Mouse (Mus musculus) intestine, embryonic 14.5 days (tissue): ENCODE measurements at regions not wholly inside any gene's neighbourhood (a gene's known extent, or its start where the extent isn't known, plus 50 kb on each side); places are given as distances from the start of the nearest gene placed in this dataset.

Experiments
- ATAC-seq: fragments of 200-750 bp; cut with Nextera tagmentation; replicated peaks from 2 replicates; pipeline ENCODE4 v1.8.0; 2017; ENCODE audit warnings: low read depth, moderate number of reproducible peaks, moderate TSS enrichment, moderate library complexity; ENCODE audit not compliant: low FRiP score, low TSS enrichment
- DNase-seq: peaks from one replicate; pipeline ENCODE4 v3.0.0-alpha.2; 2018; ENCODE audit warnings: low spot score
- H3K27ac ChIP-seq: fragments of 300-500 bp; sonication (generic); 2 replicates; pipeline ENCODE4 v1.5.1; 2014; ENCODE audit warnings: low read depth, mild to moderate bottlenecking, control low read depth
- H3K27me3 ChIP-seq: fragments of 300-500 bp; sonication (generic); replicated peaks from 2 replicates; pipeline ENCODE4 v1.6.1; 2014; ENCODE audit warnings: low read length, control low read depth; ENCODE audit not compliant: control insufficient read depth, insufficient read depth
- H3K36me3 ChIP-seq: fragments of 300-500 bp; sonication (generic); 2 replicates; pipeline ENCODE4 v1.6.1; 2014; ENCODE audit warnings: low read length, control low read depth; ENCODE audit not compliant: control insufficient read depth, insufficient read depth
- H3K4me1 ChIP-seq: fragments of 300-500 bp; sonication (generic); replicated peaks from 2 replicates; pipeline ENCODE4 v1.6.1; 2014; ENCODE audit warnings: low read length, control low read depth, mixed read lengths; ENCODE audit not compliant: control insufficient read depth, insufficient read depth
- H3K4me2 ChIP-seq: fragments of 300-500 bp; sonication (generic); 2 replicates; pipeline ENCODE4 v1.6.1; 2014; ENCODE audit warnings: low read length
- H3K4me3 ChIP-seq: fragments of 300-500 bp; sonication (generic); 2 replicates; pipeline ENCODE4 v1.5.1; 2014; ENCODE audit warnings: low read depth, low read length, control low read depth, mixed read lengths
- H3K9ac ChIP-seq: fragments of 300-500 bp; sonication (generic); 2 replicates; pipeline ENCODE4 v1.6.1; 2014; ENCODE audit warnings: mild to moderate bottlenecking, low read length
- H3K9me3 ChIP-seq: fragments of 300-500 bp; sonication (generic); 2 replicates; pipeline ENCODE4 v1.6.1; 2016; ENCODE audit warnings: low read length, control low read depth; ENCODE audit not compliant: control insufficient read depth
- WGBS: fragments of 180-500 bp; shearing (Covaris S2); extraction: QIAGEN DNeasy Blood & Tissue Kit; methylation state at CpG from one replicate; pipeline ENCODE4 v1.1.7; 2014; 5-methylcytosine and 5-hydroxymethylcytosine counted together

DNA sequence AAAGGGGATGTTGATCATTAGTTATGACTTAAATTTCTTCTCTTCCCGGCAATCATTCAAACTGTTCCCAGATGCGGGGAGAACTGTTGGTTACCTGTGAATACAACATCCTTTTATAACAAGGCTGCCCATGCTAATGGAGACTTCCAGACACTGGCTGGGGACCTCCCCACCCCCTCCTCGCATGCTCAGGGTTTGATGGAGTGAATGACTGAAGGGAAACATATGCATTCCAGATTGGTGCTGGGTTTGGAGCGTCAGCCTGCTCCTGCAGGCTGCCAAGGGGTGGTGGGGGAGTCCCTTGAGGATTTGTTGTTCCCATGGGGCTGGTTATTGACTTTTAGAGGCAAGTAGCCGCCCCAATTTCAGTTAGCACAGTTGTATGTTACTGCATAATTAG is 161.9 kb downstream of the Ttc32 start:
- no peak for ATAC-seq
- DNase-seq = peak; percentile 47

GRCm38 (mm10) chr12:9199321-9199720 is 169.5 kb downstream of the Ttc32 start:
- H3K36me3 ChIP-seq = no peaks in the 10 kb centered on the region
- H3K9me3 ChIP-seq = no peaks in the 10 kb centered on the region
- H3K27me3 ChIP-seq = no peaks in the 10 kb centered on the region
- ATAC-seq = no peak
- H3K4me1 ChIP-seq = no peaks in the 10 kb centered on the region
- 88% methylated on average over 2 of the region's 2 CpGs for WGBS
- H3K27ac ChIP-seq = no peak overlapping the region
- no peak for DNase-seq
- H3K9ac ChIP-seq = no peak overlapping the region
- H3K4me3 ChIP-seq = no peak overlapping the region
- H3K4me2 ChIP-seq = no peak overlapping the region

More for the DNA sequence above, 161.9 kb downstream of the Ttc32 start:
- Histone ChIP-seq H3K27ac (no peak overlapping the region), H3K9me3 (no peaks in the 10 kb centered on the region), H3K4me2 (no peak overlapping the region), H3K9ac (no peak overlapping the region), H3K4me3 (no peak overlapping the region), H3K36me3 (no peaks in the 10 kb centered on the region), H3K4me1 (no peaks in the 10 kb centered on the region), H3K27me3 (no peaks in the 10 kb centered on the region)
- 77% methylated on average over 5 of the region's 5 CpGs for WGBS

DNA sequence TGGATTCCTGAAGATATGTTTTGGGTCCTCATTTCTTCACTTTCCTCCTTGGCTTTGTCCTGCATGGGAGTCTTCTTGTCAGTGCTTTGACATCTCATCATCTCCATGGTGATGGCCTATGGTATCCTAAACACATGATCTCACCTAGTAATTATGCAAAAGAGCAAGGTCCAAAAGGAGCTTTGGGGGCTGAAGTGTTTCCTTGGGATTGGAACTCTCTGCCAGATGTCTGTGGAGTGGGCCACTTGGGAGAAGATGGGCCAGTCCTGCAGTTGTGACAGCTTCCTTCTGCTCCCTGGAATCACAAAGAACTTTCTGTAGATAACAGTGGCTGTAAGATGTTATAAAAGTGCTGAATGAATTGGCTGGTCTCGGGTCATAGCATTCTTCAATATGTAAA is 182.4 kb downstream of the Ttc32 start:
- H3K4me1 ChIP-seq = no peaks in the 10 kb centered on the region
- DNase-seq (no peak), ATAC-seq (no peak)
- H3K27ac ChIP-seq = no peak overlapping the region
- H3K27me3 ChIP-seq = no peaks in the 10 kb centered on the region
- WGBS = 48% methylated on average over 1 of the region's 1 CpGs
- no peaks in the 10 kb centered on the region for H3K36me3 ChIP-seq
- H3K4me2 ChIP-seq = no peak overlapping the region
- no peak overlapping the region for H3K4me3 ChIP-seq
- no peak overlapping the region for H3K9ac ChIP-seq
- no peaks in the 10 kb centered on the region for H3K9me3 ChIP-seq

- no peak for DNase-seq
- WGBS = 53% methylated on average over 5 of the region's 5 CpGs
- no peaks in the 10 kb centered on the region for H3K27me3 ChIP-seq
- H3K4me2 ChIP-seq = no peak overlapping the region
- H3K27ac ChIP-seq = no peak overlapping the region
- no peaks in the 10 kb centered on the region for H3K4me1 ChIP-seq
- H3K36me3 ChIP-seq = no peaks in the 10 kb centered on the region
- H3K9ac ChIP-seq = no peak overlapping the region
- no peaks in the 10 kb centered on the region for H3K9me3 ChIP-seq
- ATAC-seq = no peak
- no peak overlapping the region for H3K4me3 ChIP-seq
These were observed 195.2 kb downstream of the Ttc32 start for GRCm38 (mm10) chr12:9224971-9225370.

- H3K9me3 ChIP-seq = no peaks in the 10 kb centered on the region
- DNase-seq = no peak
- H3K4me1 ChIP-seq = no peaks in the 10 kb centered on the region
- H3K9ac ChIP-seq = no peak overlapping the region
- no peak overlapping the region for H3K27ac ChIP-seq
- 71% methylated on average over 5 of the region's 5 CpGs for WGBS
- ATAC-seq = no peak
- H3K4me3 ChIP-seq = no peak overlapping the region
- no peaks in the 10 kb centered on the region for H3K27me3 ChIP-seq
- no peaks in the 10 kb centered on the region for H3K36me3 ChIP-seq
- H3K4me2 ChIP-seq = no peak overlapping the region
These were observed 198.1 kb downstream of the Ttc32 start for GRCm38 (mm10) chr12:9227901-9228300.

GRCm38 (mm10) chr12:9228486-9228885 is 198.7 kb downstream of the Ttc32 start:
- Histone ChIP-seq H3K27me3 (no peaks in the 10 kb centered on the region), H3K4me3 (no peak overlapping the region), H3K4me2 (no peak overlapping the region), H3K9me3 (no peaks in the 10 kb centered on the region), H3K9ac (no peak overlapping the region), H3K4me1 (no peaks in the 10 kb centered on the region), H3K27ac (no peak overlapping the region), H3K36me3 (no peaks in the 10 kb centered on the region)
- WGBS = 75% methylated on average over 2 of the region's 2 CpGs
- ATAC-seq (no peak), DNase-seq (no peak)

GRCm38 (mm10) chr12:9229981-9230380 is 200.2 kb downstream of the Ttc32 start:
- H3K4me3 ChIP-seq = no peak overlapping the region
- H3K27ac ChIP-seq = no peak overlapping the region
- no peak for DNase-seq
- 52% methylated on average over 4 of the region's 4 CpGs for WGBS
- H3K4me2 ChIP-seq = no peak overlapping the region
- H3K4me1 ChIP-seq = no peaks in the 10 kb centered on the region
- no peaks in the 10 kb centered on the region for H3K9me3 ChIP-seq
- H3K27me3 ChIP-seq = no peaks in the 10 kb centered on the region
- no peaks in the 10 kb centered on the region for H3K36me3 ChIP-seq
- no peak for ATAC-seq
- no peak overlapping the region for H3K9ac ChIP-seq

DNA sequence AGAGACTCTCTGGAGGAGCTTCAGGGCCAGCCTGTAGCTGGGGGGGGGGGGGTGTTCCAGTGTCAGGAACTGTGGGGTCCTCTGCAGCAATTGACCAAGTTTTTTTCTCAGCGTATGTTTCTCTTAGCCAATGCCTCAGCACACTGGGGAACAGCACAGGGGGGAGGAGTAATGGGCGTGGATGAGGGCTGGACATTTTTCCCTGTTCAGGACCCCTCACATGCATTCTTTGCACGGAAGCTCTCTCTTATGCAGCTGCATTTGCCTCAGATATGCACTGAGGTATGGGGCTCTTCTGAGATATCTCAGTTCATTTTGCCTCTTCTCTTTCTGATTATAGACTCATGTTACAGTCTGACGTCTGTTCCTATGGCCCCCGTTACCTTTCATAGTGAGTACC is 200.8 kb downstream of the Ttc32 start:
- WGBS = 65% methylated on average over 5 of the region's 5 CpGs
- no peak for ATAC-seq
- H3K9me3 ChIP-seq = no peaks in the 10 kb centered on the region
- no peaks in the 10 kb centered on the region for H3K27me3 ChIP-seq
- H3K9ac ChIP-seq = no peak overlapping the region
- no peak overlapping the region for H3K27ac ChIP-seq
- no peak overlapping the region for H3K4me3 ChIP-seq
- no peak overlapping the region for H3K4me2 ChIP-seq
- no peak for DNase-seq
- no peaks in the 10 kb centered on the region for H3K4me1 ChIP-seq
- no peaks in the 10 kb centered on the region for H3K36me3 ChIP-seq

- Histone ChIP-seq H3K4me2 (no peak overlapping the region), H3K4me3 (no peak overlapping the region), H3K36me3 (no peaks in the 10 kb centered on the region), H3K4me1 (no peaks in the 10 kb centered on the region), H3K9me3 (no peaks in the 10 kb centered on the region), H3K27me3 (no peaks in the 10 kb centered on the region), H3K9ac (no peak overlapping the region), H3K27ac (no peak overlapping the region)
- ATAC-seq (no peak), DNase-seq (no peak)
These were observed 202.6 kb downstream of the Ttc32 start for GRCm38 (mm10) chr12:9232431-9232830.
